Mouse (Mus musculus): Measurements from ENCODE around the gene Dck. TPM values are rescaled to one million over a fixed set of nuclear protein-coding genes. Genes with fewer than 3 reads are reported as not detected.
A peak's percentile ranks its signal among the peaks of the same experiment; 100 is the strongest.

The Dck gene
- total and polyA plus RNA-seq, 3 experiments: 13.6 to 21.4 TPM; not detected in 1

GRCm38 (mm10) chr5:88721003-88721475, 43.8 kb upstream of the Dck start:
- peak overlapping the region; percentile 76 to 97 for H3K4me3 ChIP-seq (ENCODE audit: control insufficient read depth in 1 of 2, insufficient read depth in 1 of 2, low read depth in 2 of 2, low read length in 2 of 2)
- no peak for DNase-seq (ENCODE audit: low read depth, low spot score)
- H3K79me2 ChIP-seq (ENCODE audit: control insufficient read depth, insufficient read depth, low read length, poor library complexity): peaks cover 35% of the 10 kb centered on the region
- H3K27me3 ChIP-seq (ENCODE audit: control insufficient read depth in 1 of 2, insufficient read depth in 2 of 2, low read length in 2 of 2): no peaks in the 10 kb centered on the region
- peaks cover 0 to 34% of the 10 kb centered on the region in 2 experiments; a peak in 2 of 4 replicates for H3K36me3 ChIP-seq (ENCODE audit: control insufficient read depth in 1 of 2, insufficient read depth in 2 of 2, low read length in 2 of 2)
- no peak for TF ChIP-seq ELF1 (IDR thresholded peaks at IDR 0.05; ENCODE audit: low read depth, low read length)
- 0 out of 2 replicates have a peak, but pooled peaks have one; percentile 78 for TF ChIP-seq UBTF (IDR thresholded peaks at IDR 0.05; ENCODE audit: borderline replicate concordance, insufficient read depth, low read depth, low read length)
- H3K9me3 ChIP-seq (replicated peaks; ENCODE audit: insufficient read depth, low read length): no peaks in the 10 kb centered on the region
- H3K9ac ChIP-seq (ENCODE audit: control insufficient read depth, low read depth, low read length, poor library complexity, severe bottlenecking): peak overlapping the region; percentile 99
- H3K4me1 ChIP-seq (ENCODE audit: control insufficient read depth in 1 of 2, insufficient read depth in 2 of 2, low read length in 2 of 2): peaks cover 14 to 22% of the 10 kb centered on the region in 2 experiments
- H3K27ac ChIP-seq (ENCODE audit: control insufficient read depth, low read depth, low read length): peak overlapping the region; percentile 73

DNA sequence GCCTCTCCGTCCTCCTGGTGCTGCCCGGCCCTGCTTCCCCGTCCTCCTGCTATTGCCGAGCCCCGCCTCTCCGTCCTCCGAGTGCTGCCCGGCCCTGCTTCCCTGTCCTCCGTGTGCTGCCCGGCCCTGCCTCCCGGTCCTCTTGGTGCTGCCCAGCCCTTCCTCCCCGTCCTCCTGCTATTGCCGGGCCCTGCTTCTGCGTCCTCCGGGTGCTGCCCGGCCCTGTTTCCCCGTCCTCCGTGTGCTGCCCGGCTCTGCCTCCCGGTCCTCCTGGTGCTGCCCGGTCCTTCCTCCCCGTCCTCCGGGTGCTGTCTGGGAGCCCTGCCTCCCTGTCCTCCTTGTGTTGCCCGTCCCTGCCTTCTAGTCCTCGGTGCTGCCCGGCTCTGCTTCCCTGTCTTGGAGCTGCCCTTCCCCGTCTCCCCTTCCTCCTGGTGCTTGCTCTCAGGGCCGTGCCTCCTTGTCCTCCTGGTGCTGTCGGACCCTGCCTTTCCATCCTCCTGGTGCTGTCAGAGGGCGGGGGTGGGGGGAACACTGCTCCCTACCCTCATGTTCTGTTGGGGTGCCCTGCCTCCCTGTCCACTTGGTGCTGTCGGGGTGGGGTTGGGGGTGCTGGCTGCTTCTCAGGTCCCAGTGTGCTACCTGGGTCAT, 43.1 kb upstream of the Dck start:
- Histone ChIP-seq H3K9me3 (replicated peaks; ENCODE audit: insufficient read depth, low read length) (no peaks in the 10 kb centered on the region), H3K4me1 (ENCODE audit: control insufficient read depth in 1 of 2, insufficient read depth in 2 of 2, low read length in 2 of 2) (peaks cover 14 to 22% of the 10 kb centered on the region in 2 experiments), H3K27me3 (ENCODE audit: control insufficient read depth in 1 of 2, insufficient read depth in 2 of 2, low read length in 2 of 2) (no peaks in the 10 kb centered on the region), H3K4me3 (ENCODE audit: control insufficient read depth in 1 of 2, insufficient read depth in 1 of 2, low read depth in 2 of 2, low read length in 2 of 2) (peak overlapping the region; percentile 76 to 97), H3K27ac (ENCODE audit: control insufficient read depth, low read depth, low read length) (peak overlapping the region; percentile 89), H3K9ac (ENCODE audit: control insufficient read depth, low read depth, low read length, poor library complexity, severe bottlenecking) (peak overlapping the region; percentile 99), H3K79me2 (ENCODE audit: control insufficient read depth, insufficient read depth, low read length, poor library complexity) (peaks cover 39% of the 10 kb centered on the region), H3K36me3 (ENCODE audit: control insufficient read depth in 1 of 2, insufficient read depth in 2 of 2, low read length in 2 of 2) (peaks cover 0 to 38% of the 10 kb centered on the region in 2 experiments; a peak in 2 of 4 replicates)
- peak; percentile 49 for DNase-seq (ENCODE audit: low read depth, low spot score)
- TF ChIP-seq MAFK (IDR thresholded peaks at IDR 0.05; ENCODE audit: borderline replicate concordance, low read depth, low read length) (no peak), EP300 (IDR thresholded peaks at IDR 0.05; ENCODE audit: low read depth in 1 of 2, low read length in 2 of 2) (no peak), CHD1 (IDR thresholded peaks at IDR 0.05; ENCODE audit: low read depth, low read length) (peak; percentile 7; the same call in 1 of the 2 replicates), CHD2 (IDR thresholded peaks at IDR 0.05; ENCODE audit: low read length) (no peak), MXI1 (IDR thresholded peaks at IDR 0.05; ENCODE audit: low read depth, low read length) (peak; percentile 17; the same call in 1 of the 2 replicates), ETS1 (IDR thresholded peaks at IDR 0.05; ENCODE audit: low read depth, low read length) (no peak), MYB (IDR thresholded peaks at IDR 0.05; ENCODE audit: low read depth, low read length) (no peak), TBP (IDR thresholded peaks at IDR 0.05; ENCODE audit: low read depth, low read length) (no peak), SMC3 (IDR thresholded peaks at IDR 0.05; ENCODE audit: low read depth, low read length) (no peak), USF2 (IDR thresholded peaks at IDR 0.05; ENCODE audit: borderline replicate concordance in 1 of 2, insufficient read depth in 1 of 2, low read depth in 1 of 2, low read length in 2 of 2) (no peak), UBTF (IDR thresholded peaks at IDR 0.05; ENCODE audit: borderline replicate concordance, insufficient read depth, low read depth, low read length) (peak; percentile 82; the same call in 1 of the 2 replicates), MAX (IDR thresholded peaks at IDR 0.05; ENCODE audit: low read length) (no peak), ZNF384 (IDR thresholded peaks at IDR 0.05; ENCODE audit: low read depth, low read length) (no peak), NRF1 (IDR thresholded peaks at IDR 0.05; ENCODE audit: insufficient read depth, low read depth, low read length, poor library complexity, severe bottlenecking) (no peak), HCFC1 (IDR thresholded peaks at IDR 0.05; ENCODE audit: low read depth, low read length) (no peak)

Measured in MEL (cell line).